Mouse (Mus musculus) olfactory bulb, adult 2 months (tissue): ENCODE results near the gene Olfr493. TPM values are rescaled to one million over a fixed set of nuclear protein-coding genes. Genes with fewer than 3 reads are reported as not detected.

ENCODE experiments used
- H3K27ac ChIP-seq: fragments of 200-500 bp; 2 replicates; pipeline ENCODE4 v1.5.1; 2012; ENCODE audit warnings: low read depth, low read length; ENCODE audit not compliant: insufficient read depth
- H3K4me1 ChIP-seq: fragments of 200-500 bp; 2 replicates; pipeline ENCODE4 v1.6.1; 2012; ENCODE audit warnings: low read length; ENCODE audit not compliant: control insufficient read depth, insufficient read depth
- H3K4me3 ChIP-seq: fragments of 200-500 bp; 2 replicates; pipeline ENCODE4 v1.5.1; 2012; ENCODE audit warnings: mild to moderate bottlenecking, low read depth, low read length, moderate library complexity; ENCODE audit not compliant: insufficient read depth
- CTCF ChIP-seq: fragments of 200-500 bp; IDR thresholded peaks from 2 replicates; pipeline ENCODE4 v1.5.1; 2012; ENCODE audit warnings: low read depth, mild to moderate bottlenecking, low read length, moderate library complexity; ENCODE audit not compliant: insufficient read depth
- POLR2A ChIP-seq: fragments of 200-500 bp; IDR thresholded peaks from 2 replicates; pipeline ENCODE4 v1.6.1; 2012; ENCODE audit warnings: mild to moderate bottlenecking, low read depth, low read length, moderate library complexity; ENCODE audit not compliant: insufficient read depth
- WGBS: fragments of 180-500 bp; shearing (Covaris S2); methylation state at CpG from one replicate; pipeline ENCODE4 v1.1.7; 2018; 5-methylcytosine and 5-hydroxymethylcytosine counted together
- polyA plus RNA-seq: library from polyadenylated mRNA; stranded (reverse); fragments of >200 nt; gene quantifications from 2 replicates; pipeline ENCODE4 v1.2.4, GENCODE M21; 2012; ENCODE audit warnings: low replicate concordance; ENCODE audit not compliant: missing spikeins, insufficient read depth, insufficient read length

Olfr493 gene
- polyA plus RNA-seq, result not detected in 2 replicates

DNA sequence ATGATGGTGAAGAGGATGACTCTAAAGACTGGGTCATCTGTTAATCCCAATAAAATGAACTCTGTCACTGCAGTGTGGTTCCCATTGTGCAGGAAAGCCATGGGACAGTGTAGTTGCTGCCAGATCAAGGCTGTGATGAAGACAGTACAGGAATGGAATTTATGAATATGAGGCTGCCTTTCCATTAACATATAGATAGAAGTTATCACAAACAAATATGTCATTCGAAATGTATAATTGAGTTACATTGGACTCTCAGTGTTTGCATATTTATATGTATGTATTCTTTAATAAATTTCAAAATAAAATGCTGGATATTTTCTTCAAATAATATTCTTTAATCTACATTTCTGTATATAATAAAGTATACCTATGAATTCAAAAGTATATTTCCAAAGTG lies at the start of gene Olfr493:
Gene Olfr493, minus strand, starts transcription at position 101 of the 400 bp plus-strand sequence.
- 54% methylated on average over 1 of the region's 1 CpGs for WGBS
- Histone ChIP-seq H3K27ac (no peak within 1 kb of the TSS), H3K4me1 (no peaks in the 10 kb centered on the region), H3K4me3 (no peak within 1 kb of the TSS)
- TF ChIP-seq POLR2A (no peak), CTCF (no peak)

GRCm38 (mm10) chr7:108392867-108393266 lies 46.1 kb upstream of the Olfr493 start, which contains the start of gene Olfr495:
Gene Olfr495 (plus strand): TSS chr7:108393167.
- 57% methylated on average over 1 of the region's 1 CpGs for WGBS
- no peak within 1 kb of the TSS for H3K27ac ChIP-seq
- no peak within 1 kb of the TSS for H3K4me3 ChIP-seq
- H3K4me1 ChIP-seq, result no peaks in the 10 kb centered on the region
- TF ChIP-seq POLR2A, result no peak
- no peak for TF ChIP-seq CTCF

GRCm38 (mm10) chr7:108365035-108365434 lies 18.3 kb upstream of the Olfr493 start, which contains the start of gene Olfr494:
Gene Olfr494 (plus strand): TSS chr7:108365335.
- H3K27ac ChIP-seq, result no peak within 1 kb of the TSS
- no peak within 1 kb of the TSS for H3K4me3 ChIP-seq
- TF ChIP-seq POLR2A (no peak), CTCF (no peak)
- no peaks in the 10 kb centered on the region for H3K4me1 ChIP-seq
- 79% methylated on average over 3 of the region's 3 CpGs for WGBS

DNA sequence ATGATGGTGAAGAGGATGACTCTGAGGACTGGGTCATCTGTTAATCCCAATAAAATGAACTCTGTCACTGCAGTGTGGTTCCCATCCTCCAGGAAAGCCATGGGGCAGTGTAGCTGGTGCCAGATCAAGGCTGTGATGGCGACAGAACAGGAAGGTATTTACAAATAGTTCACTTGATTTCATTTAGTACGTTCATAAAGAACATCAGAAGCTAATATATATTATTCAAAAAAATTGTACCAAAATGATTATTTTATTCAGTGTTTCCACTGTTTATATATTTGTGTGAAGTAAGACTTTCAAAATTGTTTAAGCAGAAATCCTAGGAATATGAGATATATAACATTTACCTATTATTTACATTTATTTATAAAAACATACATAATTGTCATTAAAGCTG lies 23.2 kb downstream of the Olfr493 start, which contains the start of gene Olfr492:
Gene Olfr492, minus strand, starts transcription at position 101 of the 400 bp plus-strand sequence.
- no peak for TF ChIP-seq CTCF
- no peak for TF ChIP-seq POLR2A
- Histone ChIP-seq H3K27ac (no peak within 1 kb of the TSS), H3K4me3 (no peak within 1 kb of the TSS), H3K4me1 (no peaks in the 10 kb centered on the region)
- WGBS, result 76% methylated on average over 2 of the region's 2 CpGs

GRCm38 (mm10) chr7:108313151-108313550 lies 33.6 kb downstream of the Olfr493 start, which contains the start of gene Olfr491:
Gene Olfr491 (plus strand): TSS chr7:108313451.
- H3K4me3 ChIP-seq, result no peak within 1 kb of the TSS
- WGBS, result 73% methylated on average over 1 of the region's 1 CpGs
- TF ChIP-seq CTCF (no peak), POLR2A (no peak)
- no peaks in the 10 kb centered on the region for H3K4me1 ChIP-seq
- H3K27ac ChIP-seq, result no peak within 1 kb of the TSS

Other genes with a start within 250 kb of the Olfr493 start
- not detected in 2 replicates for gene Olfr482, start 249.4 kb downstream of the Olfr493 start, polyA plus RNA-seq
- gene Olfr483, start 246.1 kb downstream of the Olfr493 start, polyA plus RNA-seq, result not detected in 2 replicates
- gene Olfr484, start 219.5 kb downstream of the Olfr493 start, polyA plus RNA-seq, result not detected in 2 replicates
- gene Olfr485, start 187.1 kb downstream of the Olfr493 start, polyA plus RNA-seq, result not detected in 2 replicates
- not detected in 2 replicates for gene Olfr486, start 174.2 kb downstream of the Olfr493 start, polyA plus RNA-seq
- not detected in 2 replicates for gene Olfr487, start 132.3 kb downstream of the Olfr493 start, polyA plus RNA-seq
- not detected in 2 replicates for gene Olfr488, start 88.6 kb downstream of the Olfr493 start, polyA plus RNA-seq
- gene Olfr490, start 58.0 kb downstream of the Olfr493 start, polyA plus RNA-seq, result not detected in 2 replicates
- gene Olfr491, start 33.5 kb downstream of the Olfr493 start, polyA plus RNA-seq, result not detected in 2 replicates
- gene Olfr492, start 23.3 kb downstream of the Olfr493 start, polyA plus RNA-seq, result not detected in 2 replicates
- gene Olfr494, start 18.4 kb upstream of the Olfr493 start, polyA plus RNA-seq, result not detected in 2 replicates
- gene Olfr495, start 46.2 kb upstream of the Olfr493 start, polyA plus RNA-seq, result not detected in 2 replicates
- gene Olfr497, start 73.4 kb upstream of the Olfr493 start, polyA plus RNA-seq, result not detected in 2 replicates
- gene Olfr498, start 118.3 kb upstream of the Olfr493 start, polyA plus RNA-seq, result not detected in 2 replicates
- not detected in 2 replicates for gene Olfr502, start 178.1 kb upstream of the Olfr493 start, polyA plus RNA-seq
- gene Olfr503, start 197.5 kb upstream of the Olfr493 start, polyA plus RNA-seq, result not detected in 2 replicates
- not detected in 2 replicates for gene Olfr504, start 218.8 kb upstream of the Olfr493 start, polyA plus RNA-seq